Mouse (Mus musculus) 416B (cell line): ENCODE measurements at regions not wholly inside any gene's neighbourhood (a gene's known extent, or its start where the extent isn't known, plus 50 kb on each side); places are given as distances from the start of the nearest gene placed in this dataset.
"Not testable (repeated sequence)": the region's sequence is repeated elsewhere in the genome, so short reads cannot be mapped to it uniquely, and the experiment has no call there.

ENCODE experiments used
- DNase-seq: peaks from one replicate; pipeline ENCODE4 v3.0.0; 2011; ENCODE audit warnings: low read depth

DNA sequence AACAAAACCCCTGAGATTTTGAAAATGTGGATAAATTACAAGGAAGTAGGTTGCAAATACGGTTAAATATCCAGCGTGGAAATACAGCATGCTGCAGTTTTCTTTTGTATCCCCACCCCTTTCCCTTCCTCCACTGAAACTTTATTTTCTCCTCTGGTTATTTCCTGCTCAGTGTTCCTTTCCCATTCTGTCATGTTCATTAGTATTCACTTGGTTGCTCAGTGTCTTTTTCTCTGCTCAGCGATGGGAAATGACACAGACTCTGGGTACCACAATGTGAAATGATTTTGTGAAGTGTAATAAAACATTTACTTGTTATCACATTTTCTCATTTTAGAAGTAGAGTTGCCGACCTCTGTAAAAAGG is 169.6 kb upstream of the Col8a1 start:
- no peak for DNase-seq

DNA sequence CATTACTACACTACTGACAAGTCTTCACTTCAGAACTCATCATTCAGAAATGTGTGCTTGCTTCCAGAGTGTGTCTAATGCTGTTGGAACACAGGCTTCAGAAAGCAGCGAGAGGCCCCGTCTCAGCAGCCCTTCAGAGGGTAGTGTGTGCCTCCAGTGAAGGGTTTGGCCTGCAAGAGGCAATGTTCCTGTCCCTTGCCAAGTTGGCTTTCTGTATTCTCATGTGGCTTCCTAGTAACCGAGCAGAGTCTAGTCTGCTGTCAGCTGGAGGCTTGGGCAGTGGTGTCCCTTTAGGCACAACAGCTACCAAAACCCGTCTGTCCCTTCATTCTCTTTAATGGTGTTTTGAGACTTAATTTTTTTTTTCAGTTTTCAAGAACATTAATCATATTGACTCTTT is 173.3 kb upstream of the Col8a1 start:
- no peak for DNase-seq

DNA sequence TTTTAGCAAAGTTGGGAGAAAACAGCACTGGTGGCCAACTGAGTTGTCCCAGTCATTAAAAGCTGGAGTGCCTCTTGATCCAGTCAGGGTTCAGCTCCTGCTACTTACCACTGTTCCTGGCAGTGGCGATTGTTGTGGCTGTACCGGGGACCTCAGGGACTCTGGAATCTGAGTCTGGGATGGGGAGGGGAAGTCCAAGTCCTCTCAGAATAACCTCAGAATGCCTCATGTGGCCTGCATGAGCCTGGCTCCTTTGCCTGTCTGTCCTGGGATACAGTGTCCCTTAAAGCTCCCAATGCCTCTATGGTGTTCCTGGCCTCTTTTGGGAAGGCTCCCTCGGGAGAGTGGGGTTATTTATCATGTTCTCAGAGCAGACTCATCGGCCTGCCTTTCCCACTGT is 173.8 kb upstream of the Col8a1 start:
- no peak for DNase-seq

DNA sequence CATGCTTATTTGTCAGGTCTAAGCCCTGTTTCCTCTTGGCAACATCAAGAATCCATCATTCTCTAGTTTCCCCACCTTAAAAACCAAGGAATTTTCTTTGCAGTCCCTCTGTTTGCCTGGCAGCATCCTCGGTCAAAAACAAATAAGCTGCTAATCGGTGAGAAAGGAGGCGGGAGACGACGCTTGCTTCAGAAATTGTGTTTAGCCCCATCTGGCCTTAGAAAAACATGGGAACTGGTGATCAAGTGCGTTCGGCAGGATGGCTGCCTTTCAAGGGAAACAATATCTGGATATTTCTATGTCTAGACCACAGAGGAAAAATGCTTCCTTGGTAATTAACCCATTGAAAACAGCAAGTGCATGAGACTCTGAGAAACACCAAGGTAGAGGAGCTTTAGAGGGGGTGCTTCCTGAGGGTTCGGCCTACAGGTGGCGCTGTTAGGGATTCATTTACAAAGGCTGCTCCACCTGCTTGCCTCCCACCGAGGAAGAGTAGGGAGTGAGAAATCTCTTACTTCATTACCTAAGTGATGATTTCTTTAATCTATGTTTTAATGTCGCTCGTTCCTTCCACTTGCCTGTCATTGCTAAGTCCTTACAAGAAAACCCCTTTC is 174.7 kb upstream of the Col8a1 start:
- no peak for DNase-seq

DNA sequence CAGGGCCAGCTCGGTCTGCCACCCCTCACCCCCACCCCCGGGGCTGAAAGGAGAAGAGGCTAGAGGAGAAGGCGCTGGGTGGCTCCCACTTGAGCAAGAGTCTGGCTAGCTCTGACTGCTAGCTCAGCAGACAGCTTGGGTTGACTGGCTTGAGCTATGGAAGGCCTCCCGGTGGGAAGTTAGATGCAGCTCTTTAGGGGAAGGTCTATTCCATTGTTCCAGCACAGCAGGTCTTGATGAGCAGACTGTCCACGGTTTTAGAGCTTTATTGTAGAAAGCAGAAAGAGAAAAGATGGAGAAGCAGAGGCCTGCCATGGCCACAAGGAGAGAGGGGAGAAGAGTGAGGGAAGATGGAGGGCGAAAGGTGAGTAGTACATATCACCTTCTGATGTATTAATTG is 190.9 kb upstream of the Col8a1 start:
- DNase-seq = no peak

DNA sequence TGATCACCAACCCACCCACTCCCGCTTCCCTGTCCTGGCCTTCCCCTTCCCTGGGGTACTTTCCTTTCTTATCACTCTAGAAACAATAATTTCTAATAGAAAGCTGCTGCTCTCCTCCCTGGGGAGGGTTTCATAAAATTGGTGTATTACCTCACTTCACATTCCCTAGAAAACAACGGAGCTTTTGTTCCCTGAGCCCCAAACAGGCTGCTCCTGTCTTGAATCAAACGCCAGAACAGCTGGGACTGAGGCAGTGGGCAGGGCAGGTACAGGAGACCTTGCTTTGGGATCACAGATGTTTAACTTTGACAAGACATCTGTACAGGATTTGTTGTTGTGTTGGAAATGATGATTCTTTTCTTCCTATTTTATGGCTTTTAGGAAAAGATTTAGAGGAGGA is 192.8 kb upstream of the Col8a1 start:
- DNase-seq = no peak

DNA sequence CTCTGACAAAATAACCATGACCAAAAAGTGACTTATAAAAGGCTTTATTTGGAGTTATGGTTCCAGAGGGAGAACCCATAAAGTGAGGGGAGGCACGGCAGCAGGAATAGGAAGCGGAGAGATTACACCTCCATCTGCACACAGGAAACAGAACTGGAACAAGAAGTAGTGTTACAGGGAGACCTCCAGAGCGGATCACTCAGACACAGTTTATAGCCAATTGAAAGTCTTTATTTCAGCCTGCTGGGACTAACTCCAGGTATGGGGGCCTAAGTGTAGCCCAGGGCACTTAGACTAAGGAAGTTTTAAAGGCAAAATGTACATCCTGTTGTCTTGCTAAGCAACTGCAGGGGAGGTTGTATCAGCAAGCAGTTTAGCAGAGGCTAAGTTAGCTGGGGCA is 195.1 kb upstream of the Col8a1 start:
- DNase-seq = no peak

DNA sequence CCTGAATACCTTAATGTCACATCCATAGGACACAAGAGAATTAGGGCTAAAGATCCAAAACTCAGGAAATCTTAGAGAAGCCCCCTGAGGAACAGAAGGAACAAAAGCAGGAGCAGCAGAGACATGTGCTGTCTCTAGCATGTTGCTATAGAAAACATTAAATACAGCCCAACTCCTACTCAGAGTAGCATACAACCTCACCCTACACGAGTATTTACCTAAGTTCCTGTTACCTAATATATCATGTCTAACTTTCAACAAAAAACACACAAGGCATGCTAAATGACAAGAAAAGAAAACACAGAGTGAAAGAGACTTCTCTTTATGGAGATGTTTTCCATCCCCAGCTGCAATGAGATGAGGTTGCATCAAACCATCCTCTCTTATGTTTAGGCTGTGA is 216.4 kb upstream of the Col8a1 start:
- DNase-seq = no peak

DNA sequence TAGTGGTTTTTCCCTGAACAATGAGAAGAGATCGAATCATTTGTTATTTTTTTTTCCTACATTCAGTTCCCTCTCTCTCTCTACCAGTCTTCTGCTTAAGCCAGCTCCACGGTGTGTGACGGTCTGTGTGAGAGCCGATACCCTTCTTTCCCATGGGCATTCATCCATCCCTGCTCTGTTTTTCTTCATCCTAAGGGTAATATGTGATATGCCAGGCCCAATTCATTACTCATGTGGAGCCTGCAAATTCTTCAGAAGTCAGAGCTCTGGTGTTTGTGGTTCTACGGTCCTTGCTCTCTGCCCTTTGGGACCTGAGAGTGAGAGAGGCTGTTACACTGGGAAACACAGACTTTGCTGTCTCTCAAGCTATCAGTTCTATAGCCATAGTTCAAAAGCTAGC is 229.6 kb upstream of the Col8a1 start:
- DNase-seq = no peak

DNA sequence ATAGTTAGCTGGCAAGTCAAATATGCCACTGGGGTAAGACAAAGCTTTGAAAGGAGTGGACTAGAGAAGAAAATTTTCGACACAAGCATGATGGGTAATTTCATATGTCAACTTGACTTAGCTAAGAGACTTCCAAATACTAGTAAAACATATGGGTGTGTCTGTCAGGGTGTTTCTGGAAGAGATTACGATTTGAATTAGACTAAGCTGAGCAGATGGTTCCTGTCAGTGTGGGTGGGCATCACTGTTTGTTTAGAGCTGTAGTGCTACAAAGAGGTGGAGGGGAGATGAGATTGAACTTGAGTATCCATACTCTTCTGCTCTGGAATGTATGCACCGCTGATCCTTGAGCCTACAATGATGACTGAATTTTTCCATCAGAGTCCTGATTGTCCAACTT is 251.2 kb upstream of the Col8a1 start:
- no peak for DNase-seq

DNA sequence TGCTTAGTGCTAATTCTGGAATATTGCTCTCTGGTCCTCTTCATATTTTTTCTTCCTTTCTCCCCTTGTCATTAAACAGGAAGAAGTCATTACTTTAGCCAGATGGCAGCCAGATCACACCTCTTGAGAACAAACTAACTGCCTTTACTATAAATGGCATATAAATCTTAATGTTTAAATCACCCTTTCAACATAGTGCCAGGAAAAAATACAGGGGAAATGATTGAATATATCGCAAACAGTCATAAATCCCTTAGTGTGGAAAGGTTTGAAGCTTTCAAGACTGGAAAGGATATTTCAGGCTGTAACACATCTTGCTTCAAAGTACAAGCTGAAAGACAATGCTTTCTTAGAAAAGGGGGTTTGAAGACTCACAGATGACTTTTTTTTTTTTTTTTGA is 259.0 kb upstream of the Col8a1 start:
- DNase-seq = no peak

DNA sequence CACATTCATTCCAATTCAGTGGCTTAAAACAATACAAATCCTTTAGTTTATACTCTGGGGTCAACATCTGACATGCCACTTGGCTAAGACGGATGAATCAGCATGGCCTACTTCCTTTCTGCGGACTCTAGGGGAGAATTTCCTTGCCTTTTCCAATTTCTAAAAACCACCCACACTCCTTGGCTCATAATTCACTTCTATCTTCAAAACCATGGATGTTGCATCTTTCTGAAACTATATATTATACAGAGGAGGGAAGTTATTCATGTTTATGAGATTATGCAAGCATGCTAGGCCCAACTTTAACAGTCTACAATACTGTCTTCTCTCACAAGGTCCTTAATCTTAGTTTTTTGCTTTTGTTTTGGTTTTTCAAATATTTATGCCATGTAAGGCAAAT is 273.0 kb upstream of the Col8a1 start:
- no peak for DNase-seq

DNA sequence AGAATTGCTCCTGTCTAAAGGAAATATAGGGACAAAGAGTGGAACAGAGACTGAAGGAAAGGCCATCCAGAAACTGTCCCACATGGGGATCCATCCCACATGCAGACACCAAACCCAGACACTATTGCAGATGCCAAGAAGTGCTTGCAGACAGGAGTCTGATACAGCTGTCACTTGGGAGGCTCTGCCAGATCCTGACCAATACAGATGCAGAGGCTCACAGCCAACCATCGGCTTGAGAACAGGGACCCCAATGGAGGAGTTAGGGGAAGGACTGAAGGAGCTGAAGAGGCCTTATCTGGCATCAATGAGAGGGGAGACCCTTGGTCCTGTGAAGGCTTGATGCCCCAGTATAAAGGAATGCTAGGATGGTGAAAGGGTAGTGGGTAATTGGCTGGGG is 274.0 kb upstream of the Col8a1 start:
- DNase-seq = not testable (repeated sequence)

DNA sequence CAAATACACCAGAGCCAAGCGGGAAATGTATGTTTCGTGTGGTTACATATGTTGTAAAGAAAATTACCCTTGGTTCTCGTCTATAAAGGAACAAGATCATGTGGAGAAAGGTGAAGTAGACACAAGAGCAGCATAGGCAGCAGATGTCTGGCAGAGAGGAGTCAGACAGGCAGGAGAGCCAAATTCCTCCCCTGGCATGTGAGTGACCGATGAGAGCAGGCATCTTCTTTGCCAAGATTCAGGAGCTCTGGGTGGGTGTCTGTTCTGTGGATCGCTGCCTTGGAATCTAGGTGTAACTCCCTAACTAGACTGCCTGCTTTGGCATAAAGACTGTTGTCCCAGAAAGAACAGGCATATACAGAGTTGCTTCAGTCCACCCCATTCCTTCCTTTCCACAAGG is 275.1 kb upstream of the Col8a1 start:
- DNase-seq = no peak

DNA sequence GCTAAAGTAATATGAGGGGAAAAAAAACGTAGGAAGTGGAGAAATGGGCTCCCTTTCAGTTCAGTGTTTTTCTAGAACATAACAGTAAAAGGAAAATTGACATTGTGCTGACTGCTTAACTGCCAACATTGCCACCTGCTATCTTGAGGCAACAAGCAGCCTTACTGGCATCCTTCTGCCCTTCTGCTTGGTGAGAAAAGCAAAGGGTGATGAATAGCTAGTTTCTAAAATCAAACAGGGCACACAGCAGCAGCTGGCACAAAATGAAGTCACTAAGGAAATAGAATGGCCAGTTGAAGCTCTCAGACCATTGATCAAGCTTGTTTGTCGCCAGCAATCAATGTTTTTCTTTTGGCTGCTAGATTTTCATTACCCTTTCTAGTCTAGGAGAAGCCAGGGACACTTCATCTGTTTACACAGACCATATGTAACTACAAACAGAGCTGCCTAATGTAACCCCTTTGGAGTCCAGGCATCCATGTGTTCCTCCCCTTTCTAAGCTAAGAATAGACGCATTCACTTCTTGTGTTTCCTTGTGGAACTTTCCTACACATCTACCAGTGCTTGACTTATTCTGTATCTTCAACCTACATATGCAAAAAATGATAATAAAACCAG is 314.2 kb upstream of the Col8a1 start:
- DNase-seq = no peak

DNA sequence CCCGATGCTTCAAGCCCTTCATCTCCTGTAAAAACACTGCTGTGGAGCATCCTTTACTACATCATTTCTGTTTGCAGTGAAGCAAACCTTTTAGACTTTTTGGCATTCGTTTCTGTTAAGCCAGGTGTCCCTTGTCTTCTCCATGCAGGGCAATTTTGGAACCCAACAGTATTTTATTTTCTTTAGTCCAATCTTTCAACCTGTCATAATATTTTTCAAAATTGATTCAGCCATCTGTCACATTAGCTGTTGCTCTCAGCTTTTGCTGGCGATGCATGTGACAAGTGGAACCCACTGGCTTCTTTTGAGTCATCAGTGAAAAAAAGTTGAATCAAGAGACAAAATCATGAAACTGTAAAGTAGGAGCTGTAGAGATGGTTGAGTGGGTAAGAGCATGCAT is 317.9 kb upstream of the Col8a1 start:
- no peak for DNase-seq

DNA sequence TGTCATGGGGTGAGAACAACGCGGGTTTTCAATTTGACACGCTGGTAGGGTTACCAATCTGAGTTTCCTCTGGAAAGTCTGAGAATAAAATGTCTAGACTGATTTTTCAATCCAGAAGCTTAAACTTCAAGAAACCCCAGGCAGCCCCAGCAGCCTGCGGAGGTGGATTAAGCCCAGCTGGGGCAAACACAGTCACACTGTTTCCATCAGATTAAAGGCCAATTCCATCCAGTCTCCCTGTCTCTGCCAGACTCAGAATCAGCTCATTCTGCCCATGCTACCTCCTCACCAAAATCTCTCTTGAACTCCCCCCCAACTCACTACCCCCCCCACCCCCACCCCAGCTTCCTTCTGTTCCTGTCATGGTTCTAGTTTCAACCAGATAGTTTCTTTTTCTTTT is 307.9 kb upstream of the Dcbld2 start:
- DNase-seq = no peak

DNA sequence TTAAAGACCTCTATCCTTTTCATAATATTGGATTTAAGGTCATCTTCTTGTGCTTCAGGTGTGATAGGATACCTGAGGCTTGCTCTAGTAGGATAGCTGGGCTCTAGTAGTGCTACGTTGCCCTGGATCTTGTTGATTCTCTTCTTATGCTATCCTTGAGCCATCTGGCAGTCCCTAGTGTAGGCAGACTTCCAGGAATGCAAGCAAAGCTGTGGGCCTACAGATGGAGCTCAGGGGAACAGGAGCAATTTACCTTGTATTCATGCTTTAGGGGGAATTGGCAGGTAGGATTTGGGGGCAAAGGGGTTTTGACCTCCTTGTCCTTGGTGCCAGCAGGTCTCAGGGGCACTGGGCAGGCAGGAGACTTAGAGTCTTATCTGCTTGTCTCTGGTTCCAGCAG is 297.8 kb upstream of the Dcbld2 start:
- no peak for DNase-seq

DNA sequence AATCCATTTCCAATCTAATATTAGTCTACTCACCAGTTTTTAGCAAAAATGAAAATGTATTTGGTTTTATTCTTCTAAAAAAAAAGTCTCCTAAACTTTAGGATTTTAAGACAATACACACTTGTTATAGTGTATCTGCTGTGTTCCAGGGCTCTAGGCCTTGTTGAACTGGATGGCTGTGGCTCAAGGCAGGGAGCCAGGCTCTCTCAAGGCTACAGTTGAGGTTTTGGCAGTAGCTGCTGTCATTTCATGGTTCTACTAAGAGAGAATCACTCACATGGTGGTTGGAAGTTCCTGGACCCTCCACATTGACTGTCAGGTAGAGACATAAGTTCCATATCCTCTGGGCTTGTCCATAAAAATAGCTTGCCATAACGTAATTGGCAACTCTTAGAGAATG is 282.2 kb upstream of the Dcbld2 start:
- no peak for DNase-seq

DNA sequence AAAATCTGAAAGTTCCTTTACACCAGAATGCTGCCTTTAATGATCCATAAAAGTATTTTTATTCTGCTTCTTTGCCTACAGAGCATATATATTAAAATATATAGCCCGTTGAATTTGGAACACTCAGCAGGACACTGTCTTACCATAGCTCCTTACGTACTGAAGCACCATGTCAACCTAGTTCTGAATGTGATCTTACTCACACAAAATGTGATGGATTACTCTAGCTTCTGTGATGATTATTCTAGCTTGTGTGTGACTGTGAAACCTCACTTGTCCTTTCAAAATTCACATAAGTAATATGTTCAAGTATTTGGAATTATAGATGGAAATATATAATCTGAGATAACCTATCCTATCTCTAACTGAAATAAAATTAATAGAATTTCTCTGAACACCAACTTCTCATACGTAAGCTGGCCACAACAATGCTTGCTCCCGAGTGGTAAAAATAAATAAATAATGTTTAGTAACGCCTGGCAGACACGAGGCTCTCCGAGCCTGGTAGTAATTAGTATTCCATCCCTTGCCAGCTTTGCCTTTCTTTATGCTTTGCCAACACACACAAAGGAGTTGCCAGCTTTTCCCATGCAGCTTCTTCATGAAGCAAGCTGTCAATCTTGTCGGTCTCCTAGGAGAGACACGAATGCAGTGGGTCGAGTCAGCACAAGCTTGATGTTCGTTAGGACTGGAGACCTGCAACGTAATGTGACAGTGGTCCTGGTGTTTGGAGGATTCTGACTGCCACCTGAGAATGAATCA is 271.9 kb upstream of the Dcbld2 start:
- DNase-seq = no peak

DNA sequence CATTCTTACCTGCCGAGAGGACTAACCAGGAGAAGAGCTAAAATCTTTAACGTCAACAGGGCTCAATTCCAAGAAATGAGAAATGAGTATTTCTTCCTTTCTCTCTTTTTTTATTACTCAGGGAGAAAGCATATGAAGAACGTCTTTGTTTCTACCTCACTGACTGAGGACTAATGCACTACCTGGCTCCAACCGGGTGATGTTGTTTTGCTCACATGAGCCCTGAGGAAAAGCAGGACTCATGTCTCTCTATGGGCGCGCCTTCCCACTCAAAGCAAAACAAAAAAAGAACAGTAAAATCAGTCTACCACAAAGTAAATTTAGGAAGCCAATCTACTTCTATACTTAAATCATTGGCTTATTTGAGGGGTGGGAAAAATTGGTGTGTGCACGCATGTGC is 271.3 kb upstream of the Dcbld2 start:
- DNase-seq = no peak

DNA sequence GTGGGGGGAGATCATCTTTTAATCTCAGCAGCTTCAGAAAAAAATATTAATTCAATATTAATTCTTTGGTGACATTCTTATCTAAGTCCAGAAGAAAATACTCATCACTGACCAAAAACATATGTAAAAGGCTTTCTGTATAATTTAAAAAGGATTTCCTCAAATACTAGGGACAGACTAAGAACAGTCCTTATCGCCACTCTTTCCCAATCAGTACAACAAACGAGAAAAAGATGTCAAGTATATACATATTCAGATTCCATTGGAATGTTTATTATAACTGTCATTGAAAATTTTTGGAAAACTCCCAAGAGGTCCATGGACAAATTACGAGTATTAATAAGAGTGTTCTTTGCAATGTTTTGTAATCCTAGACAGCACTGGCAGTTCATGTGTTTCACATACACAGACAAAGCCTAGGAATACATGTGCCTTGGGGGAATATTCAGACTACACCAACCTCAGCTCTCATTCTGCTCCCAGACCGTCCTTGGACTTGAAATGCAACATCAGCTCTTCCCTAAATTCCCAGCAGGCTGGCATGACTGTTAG is 270.4 kb upstream of the Dcbld2 start:
- no peak for DNase-seq

DNA sequence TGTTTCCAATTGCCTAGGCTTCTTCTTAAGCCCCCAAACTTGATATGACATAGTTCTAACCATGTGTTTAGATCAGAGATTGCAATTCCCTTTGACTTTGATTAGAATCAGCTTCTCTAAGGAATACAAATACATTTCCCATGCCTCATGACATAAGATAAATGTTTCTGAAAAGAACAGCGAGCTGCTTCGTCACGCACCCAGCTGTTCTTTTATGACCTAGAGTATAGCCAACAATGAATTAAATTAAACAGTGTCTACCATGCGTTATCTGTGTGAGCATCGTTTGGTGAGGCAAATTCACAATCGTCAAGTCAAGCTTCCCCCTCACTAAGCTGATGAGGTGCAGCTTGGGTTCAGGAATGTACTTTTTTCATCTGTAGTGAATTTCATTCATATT is 261.8 kb upstream of the Dcbld2 start:
- no peak for DNase-seq

DNA sequence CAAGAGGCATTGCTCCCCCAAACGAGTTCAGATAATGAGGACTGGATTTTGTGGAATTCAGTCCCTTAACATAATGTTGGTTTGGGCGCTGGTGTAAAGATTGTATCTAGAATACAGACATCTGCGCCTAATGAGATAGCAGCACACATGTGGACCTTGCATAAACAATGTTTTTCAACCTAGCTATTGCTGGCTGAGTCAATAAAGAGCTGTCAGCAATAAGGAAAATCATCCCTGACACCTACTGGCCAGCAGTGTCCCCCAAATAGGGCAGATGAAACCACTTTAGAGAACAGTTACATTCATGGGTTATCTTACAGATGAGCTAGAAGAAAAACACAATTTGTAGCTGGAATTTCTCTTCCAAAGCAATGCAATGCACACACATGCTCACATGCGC is 252.7 kb upstream of the Dcbld2 start:
- peak; percentile 70 for DNase-seq
